Mouse (Mus musculus) CH12.LX (cell line): ENCODE results near the gene Dzip1l. TPM values are rescaled to one million over a fixed set of nuclear protein-coding genes. Genes with fewer than 3 reads are reported as not detected.

Source experiments
- DNase-seq: peaks from one replicate; pipeline ENCODE4 v3.0.0-alpha.2; 2013; ENCODE audit errors: extremely low read depth
- H3K27ac ChIP-seq: 2 replicates; pipeline ENCODE4 v1.5.1; 2012; ENCODE audit warnings: low read depth, mild to moderate bottlenecking, control low read depth, moderate library complexity; ENCODE audit not compliant: insufficient read depth
- H3K27me3 ChIP-seq: replicated peaks from 2 replicates; pipeline ENCODE3; 2012; ENCODE audit warnings: inconsistent platforms
- H3K36me3 ChIP-seq, 2 experiments: replicated peaks in 1 of 2; 2 replicates each; pipeline versions ENCODE3 to v1.6.1; 2012; ENCODE audit warnings: inconsistent platforms in 1 of 2, low read length in 1 of 2, mild to moderate bottlenecking in 1 of 2, mixed read lengths in 1 of 2, moderate library complexity in 1 of 2; ENCODE audit not compliant: control insufficient read depth in 1 of 2, insufficient read depth in 1 of 2
- H3K4me1 ChIP-seq, 2 experiments: 2 replicates each; pipeline ENCODE4 v1.6.1; 2012; ENCODE audit warnings: inconsistent platforms in 1 of 2, moderate library complexity in 1 of 2; ENCODE audit not compliant: insufficient read depth in 2 of 2, control insufficient read depth in 1 of 2
- H3K4me2 ChIP-seq: 2 replicates; pipeline ENCODE4 v1.6.1; 2012; ENCODE audit warnings: low read depth, mild to moderate bottlenecking, control low read depth; ENCODE audit not compliant: poor library complexity, insufficient read depth, severe bottlenecking
- H3K4me3 ChIP-seq, 3 experiments: fragments of 150-350 bp in 1 of 3; sonication (generic) in 1 of 3; replicated peaks in 1 of 3; 2 replicates each; pipeline versions ENCODE3 to v1.5.1; 2011 to 2012; ENCODE audit warnings: low read depth in 2 of 3, low read length in 2 of 3, mild to moderate bottlenecking in 2 of 3, moderate library complexity in 2 of 3, control low read depth in 1 of 3, improper control_type of control experiment in 1 of 3, inconsistent platforms in 1 of 3, mixed read lengths in 1 of 3; ENCODE audit not compliant: poor library complexity in 1 of 3
- H3K79me2 ChIP-seq: replicated peaks from 2 replicates; pipeline ENCODE4 v1.6.1; 2012; ENCODE audit warnings: mild to moderate bottlenecking, moderate library complexity; ENCODE audit not compliant: control insufficient read depth, poor library complexity, insufficient read depth, severe bottlenecking; ENCODE audit errors: extremely low read depth
- H3K9ac ChIP-seq: 2 replicates; pipeline ENCODE4 v1.6.1; 2012; ENCODE audit warnings: low read depth, mild to moderate bottlenecking, control low read depth, moderate library complexity; ENCODE audit not compliant: insufficient read depth
- H3K9me3 ChIP-seq: replicated peaks from 2 replicates; pipeline ENCODE3; 2012; ENCODE audit warnings: low read length, inconsistent platforms, mixed read lengths
- CHD1 ChIP-seq: IDR thresholded peaks from 2 replicates; pipeline ENCODE4 v1.6.1; 2012; ENCODE audit warnings: low read depth, low read length, improper control_type of control experiment, inconsistent platforms
- CTCF ChIP-seq, 2 experiments: IDR thresholded peaks in 1 of 2; conservative IDR thresholded peaks in 1 of 2; 2 replicates each; pipeline ENCODE4 v1.5.1; 2011 to 2012; ENCODE audit warnings: low read depth in 2 of 2, low read length in 2 of 2, improper control_type of control experiment in 1 of 2, inconsistent platforms in 1 of 2, mild to moderate bottlenecking in 1 of 2, moderate library complexity in 1 of 2
- ELF1 ChIP-seq: IDR thresholded peaks from 2 replicates; pipeline ENCODE4 v1.6.1; 2014; ENCODE audit warnings: low read depth, mild to moderate bottlenecking, inconsistent platforms, low read length, improper control_type of control experiment
- ETS1 ChIP-seq: conservative IDR thresholded peaks from 2 replicates; pipeline ENCODE4 v1.6.1; 2012; ENCODE audit warnings: low read depth, mild to moderate bottlenecking, inconsistent platforms, low read length, improper control_type of control experiment, moderate library complexity
- IRF4 ChIP-seq: IDR thresholded peaks from 2 replicates; pipeline ENCODE4 v1.6.1; 2014; ENCODE audit warnings: low read depth, mild to moderate bottlenecking, inconsistent platforms, low read length, improper control_type of control experiment
- MEF2A ChIP-seq: IDR thresholded peaks from 2 replicates; pipeline ENCODE4 v1.6.1; 2014; ENCODE audit warnings: low read depth, mild to moderate bottlenecking, inconsistent platforms, low read length, improper control_type of control experiment, borderline replicate concordance
- MXI1 ChIP-seq: IDR thresholded peaks from 2 replicates; pipeline ENCODE4 v1.6.1; 2011; ENCODE audit warnings: mild to moderate bottlenecking, low read depth, low read length, improper control_type of control experiment
- PAX5 ChIP-seq: IDR thresholded peaks from 2 replicates; pipeline ENCODE4 v1.6.1; 2012; ENCODE audit warnings: low read length, inconsistent platforms, mixed read lengths
- POLR2A ChIP-seq: IDR thresholded peaks from 2 replicates; pipeline ENCODE4 v1.6.1; 2011; ENCODE audit warnings: low read depth, mild to moderate bottlenecking, improper control_type of control experiment, low read length
- RAD21 ChIP-seq: IDR thresholded peaks from 2 replicates; pipeline ENCODE4 v1.6.1; 2011; ENCODE audit warnings: low read depth, mild to moderate bottlenecking, low read length, improper control_type of control experiment, moderate library complexity
- RCOR1 ChIP-seq: conservative IDR thresholded peaks from 2 replicates; pipeline ENCODE4 v1.6.1; 2012; ENCODE audit warnings: low read depth, mild to moderate bottlenecking, inconsistent platforms, low read length, improper control_type of control experiment
- SIN3A ChIP-seq: IDR thresholded peaks from 2 replicates; pipeline ENCODE4 v1.6.1; 2012; ENCODE audit warnings: low read length, improper control_type of control experiment, inconsistent platforms
- SMC3 ChIP-seq: IDR thresholded peaks from 2 replicates; pipeline ENCODE4 v1.6.1; 2011; ENCODE audit warnings: low read depth, low read length, improper control_type of control experiment
- TCF12 ChIP-seq: IDR thresholded peaks from 2 replicates; pipeline ENCODE4 v1.6.1; 2014; ENCODE audit warnings: low read depth, mild to moderate bottlenecking, inconsistent platforms, low read length, improper control_type of control experiment
- ZC3H11A ChIP-seq: IDR thresholded peaks from 2 replicates; pipeline ENCODE4 v1.6.1; 2012; ENCODE audit warnings: low read depth, mild to moderate bottlenecking, inconsistent platforms, low read length, improper control_type of control experiment
- ZKSCAN1 ChIP-seq: IDR thresholded peaks from 2 replicates; pipeline ENCODE4 v1.6.1; 2012; ENCODE audit warnings: low read depth, inconsistent platforms, low read length, improper control_type of control experiment, borderline replicate concordance
- ZMIZ1 ChIP-seq: IDR thresholded peaks from 2 replicates; pipeline ENCODE4 v1.6.1; 2012; ENCODE audit warnings: low read depth, mild to moderate bottlenecking, inconsistent platforms, low read length, improper control_type of control experiment
- dilution Hi-C: fragments of 300-500 bp; cut with MboI; formaldehyde crosslinking; loops from 2 replicates; pipeline ENCODE4 v1.14.3; 2020; ENCODE audit warnings: low sequenced_read_pairs; ENCODE audit not compliant: extremely low pct_unique_long_range_greater_than_20kb, extremely low pct_ligation_motif_present
- in situ Hi-C: fragments of 300-500 bp; cut with MboI; formaldehyde crosslinking; loops from 3 replicates; pipeline ENCODE4 v1.14.3; 2019; ENCODE audit warnings: low sequenced_read_pairs, low pct_ligation_motif_present, low pct_unique_long_range_greater_than_20kb, mixed read lengths
- polyA plus RNA-seq: library from polyadenylated mRNA; unstranded; fragments of >175 nt; gene quantifications from 2 replicates; pipeline ENCODE4 v1.2.1, GENCODE M21; 2012; ENCODE audit warnings: low read depth; ENCODE audit not compliant: insufficient read length
- total RNA-seq, 2 experiments: library from RNA; depleted of rRNA; stranded (reverse); fragments of 300-350 nt in 1 of 2; fragments of >200 nt in 1 of 2; gene quantifications; 2 replicates each; pipeline ENCODE4 v1.2.3; 2012 to 2014

The Dzip1l gene
- total and polyA plus RNA-seq, 3 experiments, result not detected

- DNase-seq, result no peak
- in situ Hi-C loops (no loop called here), dilution Hi-C loops (no loop called here)
- no peak overlapping the region for H3K9ac ChIP-seq
- H3K9me3 ChIP-seq, result no peaks in the 10 kb centered on the region
- H3K27ac ChIP-seq, result no peak overlapping the region
- no peak overlapping the region for H3K4me2 ChIP-seq
- no peak overlapping the region for H3K4me3 ChIP-seq
- no peaks in the 10 kb centered on the region for H3K4me1 ChIP-seq
- peaks cover 19% of the 10 kb centered on the region for H3K27me3 ChIP-seq
- TF ChIP-seq RAD21 (no peak), MXI1 (no peak), POLR2A (no peak), PAX5 (no peak)
- no peaks in the 10 kb centered on the region for H3K79me2 ChIP-seq
- no peaks in the 10 kb centered on the region for H3K36me3 ChIP-seq
Measured at GRCm38 (mm10) chr9:99675714-99676113, 46.4 kb downstream of the Dzip1l start.

GRCm38 (mm10) chr9:99681980-99682570, 52.8 kb downstream of the Dzip1l start:
- Histone ChIP-seq H3K27ac (no peak overlapping the region), H3K4me2 (no peak overlapping the region), H3K9ac (no peak overlapping the region), H3K36me3 (no peaks in the 10 kb centered on the region), H3K9me3 (no peaks in the 10 kb centered on the region), H3K4me3 (no peak overlapping the region), H3K4me1 (no peaks in the 10 kb centered on the region), H3K79me2 (no peaks in the 10 kb centered on the region), H3K27me3 (peaks cover 35% of the 10 kb centered on the region)
- no peak for TF ChIP-seq IRF4
- TF ChIP-seq CHD1, result no peak
- no peak for TF ChIP-seq MEF2A
- no peak for TF ChIP-seq SIN3A
- no peak for TF ChIP-seq ETS1
- no peak for TF ChIP-seq RAD21
- TF ChIP-seq SMC3, result no peak
- no peak for TF ChIP-seq POLR2A
- TF ChIP-seq ZMIZ1, result no peak
- no peak for TF ChIP-seq ELF1
- no peak for TF ChIP-seq RCOR1
- TF ChIP-seq ZC3H11A, result no peak
- TF ChIP-seq ZKSCAN1, result no peak
- no peak for TF ChIP-seq CTCF (conservative IDR thresholded peaks at IDR 0.05 in 1 of 2, IDR thresholded peaks at IDR 0.05 in 1 of 2; ENCODE audit: low read depth in 2 of 2, low read length in 2 of 2)
- no peak for TF ChIP-seq TCF12
- in situ Hi-C loops, result no loop called here
- DNase-seq, result no peak
- dilution Hi-C loops, result no loop called here
